Mouse (Mus musculus) left cerebral cortex, adult 2 months (tissue): Measurements from ENCODE around the gene Eml4. TPM values are rescaled to one million over a fixed set of nuclear protein-coding genes. Genes with fewer than 3 reads are reported as not detected.

Experiments
- DNase-seq, 2 experiments: peaks; one replicate each; pipeline ENCODE4 v3.0.0; 2021 to 2022; ENCODE audit warnings: low spot score in 2 of 2, mixed read lengths in 1 of 2; ENCODE audit errors: extremely low spot score in 1 of 2
- H3K27ac ChIP-seq: fragments of 200-600 bp; 2 replicates; pipeline ENCODE4 v1.8.1; 2022
- H3K4me3 ChIP-seq: fragments of 200-600 bp; 2 replicates; pipeline ENCODE4 v1.8.1; 2022
- CTCF ChIP-seq: fragments of 200-600 bp; IDR thresholded peaks from 2 replicates; pipeline ENCODE4 v1.8.1; 2022; ENCODE audit warnings: antibody characterized with exemption, mild to moderate bottlenecking, moderate library complexity
- intact Hi-C: fragments of 180-260 bp; cut with DNase I; formaldehyde crosslinking; loops from one replicate; pipeline ENCODE4 v1.15.1; 2025
- total RNA-seq, 2 experiments: library from RNA; stranded (reverse); gene quantifications; 2 replicates each; pipeline ENCODE4 v1.2.3; 2021

The Eml4 gene
- total RNA-seq, 2 experiments from 2014 or later, result 23.2 to 24.2 TPM

GRCm38 (mm10) chr17:83521881-83522280 lies 171.2 kb downstream of the Eml4 start:
- H3K27ac ChIP-seq, result no peak overlapping the region
- no peak for DNase-seq
- TF ChIP-seq CTCF, result no peak
- intact Hi-C loops, result no loop called here
- no peak overlapping the region for H3K4me3 ChIP-seq

- no peak for DNase-seq
- intact Hi-C loops, result no loop called here
- Histone ChIP-seq H3K4me3 (no peak overlapping the region), H3K27ac (no peak overlapping the region)
- TF ChIP-seq CTCF, result no peak
Measured at GRCm38 (mm10) chr17:83522590-83523379, 172.1 kb downstream of the Eml4 start.

- Histone ChIP-seq H3K4me3 (no peak overlapping the region), H3K27ac (no peak overlapping the region)
- DNase-seq, result no peak
- TF ChIP-seq CTCF, result no peak
- intact Hi-C loops, result no loop called here
Measured at GRCm38 (mm10) chr17:83524753-83525152, 174.0 kb downstream of the Eml4 start.

DNA sequence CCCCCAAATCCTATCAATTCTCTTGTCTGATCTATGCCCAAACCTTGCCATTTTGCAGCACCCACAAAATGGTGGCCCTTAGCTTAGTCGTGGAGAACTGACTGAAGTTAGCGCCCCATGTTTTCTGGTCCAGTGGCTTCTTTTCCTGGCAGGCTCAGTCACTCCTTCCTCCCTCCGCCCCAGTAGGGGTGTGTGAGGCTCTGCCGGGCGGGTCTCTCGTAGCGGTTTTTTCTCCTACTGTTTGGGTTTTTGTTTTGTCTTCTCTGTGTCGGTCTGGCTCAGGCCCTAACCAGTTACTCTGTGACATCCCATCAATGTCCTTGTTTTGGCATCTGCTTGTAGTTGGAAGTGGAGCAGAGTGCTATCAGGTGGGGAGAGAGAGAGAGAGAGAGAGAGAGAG lies 174.9 kb downstream of the Eml4 start:
- Histone ChIP-seq H3K27ac (no peak overlapping the region), H3K4me3 (no peak overlapping the region)
- intact Hi-C loops, result no loop called here
- DNase-seq, result no peak
- TF ChIP-seq CTCF, result no peak

DNA sequence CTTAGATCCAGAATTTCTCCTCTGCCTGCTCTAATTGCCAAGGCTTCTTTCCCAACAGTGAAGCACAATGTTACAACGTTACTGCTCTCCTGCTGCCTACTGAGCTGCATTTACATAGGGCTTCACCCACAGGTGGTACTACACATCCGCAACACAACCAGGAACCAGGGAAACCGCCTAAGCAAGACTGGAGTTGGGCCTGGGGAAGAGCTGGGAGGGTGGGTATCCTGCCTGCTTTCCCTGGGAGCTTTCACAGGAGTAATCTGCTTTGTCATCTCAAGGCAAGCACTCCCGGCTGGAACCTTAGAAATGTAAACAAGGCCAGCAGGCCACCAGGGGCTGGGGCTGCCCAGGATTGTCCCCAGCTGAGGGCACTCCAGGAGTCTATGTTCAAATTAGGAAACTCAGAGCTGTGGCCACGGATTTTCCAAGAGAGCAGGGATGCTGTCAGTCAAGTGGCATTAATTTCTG lies 175.4 kb downstream of the Eml4 start:
- no peak for TF ChIP-seq CTCF
- intact Hi-C loops, result no loop called here
- Histone ChIP-seq H3K4me3 (no peak overlapping the region), H3K27ac (no peak overlapping the region)
- no peak for DNase-seq

- TF ChIP-seq CTCF, result no peak
- no peak for DNase-seq
- intact Hi-C loops, result no loop called here
- no peak overlapping the region for H3K4me3 ChIP-seq
- H3K27ac ChIP-seq, result no peak overlapping the region
Measured at GRCm38 (mm10) chr17:83526624-83527532, 176.1 kb downstream of the Eml4 start.

DNA sequence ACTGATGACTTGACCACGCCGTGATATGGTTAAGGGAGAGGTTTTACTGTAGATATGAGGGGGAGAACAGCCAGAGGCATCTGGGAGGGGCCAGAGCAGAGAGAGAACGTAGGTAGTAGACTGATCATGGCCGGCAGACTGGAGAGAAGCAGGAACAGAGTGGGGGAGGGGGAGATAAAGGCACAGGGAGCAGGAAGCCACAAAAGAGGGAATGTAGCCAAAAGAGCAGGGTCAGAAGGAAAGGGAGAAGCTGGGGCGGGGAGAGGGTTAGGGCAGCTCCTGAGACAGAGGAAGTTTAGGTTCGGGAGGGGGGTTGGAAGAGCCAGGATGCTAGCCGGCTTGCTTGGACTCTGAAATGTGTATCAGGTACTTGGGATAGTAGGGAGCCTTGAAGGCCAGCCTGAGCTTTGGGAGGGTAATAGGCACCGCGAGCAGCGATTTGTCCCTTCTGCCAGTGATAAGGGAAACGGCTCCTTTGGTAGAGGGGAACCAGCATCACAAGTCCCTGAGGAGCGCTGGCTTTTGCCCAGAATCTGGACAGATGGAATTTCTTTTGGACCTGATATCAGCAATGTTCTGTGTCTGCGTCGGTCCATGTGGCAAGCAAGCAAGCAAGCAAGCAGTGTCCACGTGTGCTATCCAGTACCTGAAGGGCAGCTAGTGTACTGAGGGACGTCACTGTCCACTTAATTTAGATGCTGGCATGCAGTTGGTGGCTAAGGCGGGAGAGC lies 177.1 kb downstream of the Eml4 start:
- Histone ChIP-seq H3K27ac (no peak overlapping the region), H3K4me3 (no peak overlapping the region)
- no peak for DNase-seq
- no peak for TF ChIP-seq CTCF
- intact Hi-C loops, result no loop called here

Other genes starting within 250 kb of the Eml4 start
- 10 to 100 TPM; 13.6 to 15.1 TPM for gene Pkdcc, start 135.6 kb upstream of the Eml4 start, total RNA-seq
- 100 to 1,000 TPM; 165 to 169 TPM for gene Cox7a2l, start 166.4 kb downstream of the Eml4 start, total RNA-seq